Mouse (Mus musculus) naive thymus-derived CD4-positive, alpha-beta T cell, adult 2 months (primary cell): ENCODE measurements around the gene Get4.
A peak's percentile ranks its signal among the peaks of the same experiment; 100 is the strongest.

Experiments used
- DNase-seq: peaks from one replicate; pipeline ENCODE4 v3.0.0-alpha.2; 2011; ENCODE audit warnings: low read depth

The Get4 gene

DNA sequence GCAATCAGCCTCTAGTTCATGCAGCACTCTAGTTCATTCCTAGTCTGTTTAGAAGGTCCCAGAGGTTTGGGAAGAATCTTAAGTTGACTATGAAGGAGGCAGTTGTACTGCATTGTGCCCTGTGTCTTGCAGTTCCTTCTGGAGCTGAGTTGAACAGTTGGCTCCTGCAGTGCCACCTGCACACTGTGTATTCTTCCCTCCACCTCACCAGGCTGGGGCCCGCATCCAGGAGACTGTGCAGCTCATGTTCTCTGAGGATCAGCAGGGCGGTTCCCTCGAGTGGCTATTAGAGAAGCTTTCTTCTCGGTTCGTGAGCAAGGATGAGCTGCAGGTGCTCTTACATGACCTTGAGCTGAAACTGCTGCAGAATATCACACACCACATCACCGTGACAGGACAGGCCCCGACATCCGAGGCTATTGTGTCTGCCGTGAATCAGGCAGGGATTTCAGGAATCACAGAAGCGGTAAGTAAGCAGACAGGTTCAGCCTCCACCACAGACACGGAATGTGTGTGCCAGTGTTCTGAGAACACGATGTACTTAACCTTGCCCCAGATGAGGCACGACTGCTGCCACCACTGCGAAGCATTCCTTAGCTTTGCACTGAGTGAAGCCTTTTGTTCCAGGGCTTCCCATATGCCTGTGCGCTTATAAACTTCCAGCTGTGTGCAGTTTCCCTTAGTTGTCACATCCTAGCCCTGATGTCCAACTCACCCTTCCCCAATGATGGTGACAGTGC is 10.9 kb upstream of the Get4 start:
- DNase-seq, result no peak

DNA sequence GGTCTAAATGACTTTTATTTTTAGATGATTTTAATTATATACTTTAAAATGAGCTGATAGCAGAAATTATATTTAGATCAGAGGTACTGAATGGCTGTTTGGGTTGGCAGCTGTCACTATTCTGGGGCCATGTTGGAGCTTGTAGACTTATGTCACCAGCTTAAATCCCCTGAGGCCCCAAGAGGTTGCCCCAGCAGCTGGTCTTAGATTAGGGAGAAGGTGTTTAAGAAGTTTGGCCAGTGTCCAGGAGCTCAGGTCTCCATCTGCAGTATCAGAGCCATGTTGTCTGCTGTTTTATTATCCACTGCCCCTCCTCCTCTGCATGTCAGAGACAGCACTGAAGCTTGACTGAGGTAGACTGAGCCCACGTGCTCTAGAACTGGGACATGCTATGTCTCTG is 8.7 kb upstream of the Get4 start:
- no peak for DNase-seq

GRCm38 (mm10) chr5:139247767-139248166 is 4.4 kb upstream of the Get4 start:
- no peak for DNase-seq

- DNase-seq, result no peak
Measured at GRCm38 (mm10) chr5:139248846-139249245, 3.3 kb upstream of the Get4 start.

DNA sequence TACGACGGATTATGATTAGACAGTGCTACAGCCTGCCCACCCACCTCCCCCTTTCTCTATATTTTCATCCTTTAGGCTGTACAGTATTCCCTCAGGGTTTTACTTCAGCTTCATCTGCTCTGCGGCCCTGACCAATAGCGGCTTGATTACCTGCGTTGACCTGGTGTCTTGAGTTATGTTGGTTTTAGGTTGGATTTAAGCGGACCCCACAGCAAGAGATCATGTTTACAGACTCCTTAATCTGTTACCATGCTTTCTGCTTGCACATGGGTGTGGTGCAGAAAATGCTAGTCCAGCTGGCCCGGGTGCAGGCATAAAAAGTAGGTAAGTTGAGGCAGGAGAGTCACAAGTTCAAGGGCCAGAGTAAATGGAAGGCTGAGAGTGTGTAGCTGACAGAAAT is 845 bp upstream of the Get4 start:
- peak; percentile 24 for DNase-seq

- DNase-seq, result no peak
Measured at GRCm38 (mm10) chr5:139251736-139252080, 416 bp upstream of the Get4 start.

DNA sequence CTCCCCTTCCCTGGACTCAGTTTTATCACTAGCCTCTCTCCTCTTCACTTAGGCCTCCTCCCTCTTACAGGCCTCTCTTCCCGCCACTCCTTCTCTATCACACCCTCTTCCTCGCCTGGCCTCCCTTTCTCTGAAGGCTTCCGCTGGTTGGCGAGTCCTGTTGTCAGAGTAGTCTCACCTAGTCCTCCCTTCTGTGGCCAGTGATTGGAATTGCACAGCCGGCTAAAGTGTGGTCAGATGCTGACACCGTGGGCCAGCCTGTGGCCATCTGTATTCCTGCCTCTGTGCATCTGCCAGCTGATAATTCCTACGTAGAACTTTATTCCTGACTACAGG is 754 bp downstream of the Get4 start:
- no peak for DNase-seq

DNA sequence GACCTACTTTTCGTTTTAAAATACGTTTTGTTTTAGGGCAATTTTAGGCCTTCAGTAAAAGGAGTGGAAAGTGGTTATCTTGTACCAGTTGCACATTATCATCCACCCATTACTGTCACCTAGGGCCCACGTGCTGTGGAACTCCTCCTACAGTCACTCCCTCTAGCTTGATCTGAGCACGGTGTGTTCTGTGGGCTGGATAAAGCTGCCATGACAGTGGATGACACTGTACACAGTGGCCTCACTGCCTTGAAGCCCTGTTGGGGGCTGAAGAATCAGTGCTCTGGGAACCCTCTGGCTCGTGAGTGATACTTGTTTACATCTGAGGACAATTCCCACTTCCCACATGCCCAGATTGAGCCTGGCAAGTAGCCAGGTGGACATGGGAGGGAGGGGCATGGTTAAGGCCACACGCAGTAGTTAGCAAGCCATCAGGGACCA is 1.2 kb downstream of the Get4 start:
- DNase-seq, result peak; percentile 66

DNA sequence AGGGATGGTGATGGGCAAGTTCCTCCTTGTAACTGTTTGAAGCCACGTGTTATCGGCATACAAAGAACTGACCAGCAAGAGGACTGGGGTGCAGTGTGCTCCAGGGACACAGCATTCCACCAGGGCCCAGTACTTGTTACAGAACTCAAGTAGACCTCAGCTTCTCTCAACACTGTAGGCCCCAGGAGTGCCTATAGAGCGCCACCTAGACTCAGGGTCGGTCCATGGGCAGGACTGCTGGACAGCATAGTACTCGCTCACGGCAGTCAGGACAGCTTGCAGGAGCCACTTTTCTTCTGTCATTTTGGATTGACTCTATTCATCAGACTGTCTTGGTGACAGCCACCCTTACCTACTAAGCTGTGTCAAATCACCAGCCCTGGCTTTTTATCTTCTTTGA is 2.8 kb downstream of the Get4 start:
- no peak for DNase-seq

- no peak for DNase-seq
Measured at GRCm38 (mm10) chr5:139255777-139256176, 3.7 kb downstream of the Get4 start.

DNA sequence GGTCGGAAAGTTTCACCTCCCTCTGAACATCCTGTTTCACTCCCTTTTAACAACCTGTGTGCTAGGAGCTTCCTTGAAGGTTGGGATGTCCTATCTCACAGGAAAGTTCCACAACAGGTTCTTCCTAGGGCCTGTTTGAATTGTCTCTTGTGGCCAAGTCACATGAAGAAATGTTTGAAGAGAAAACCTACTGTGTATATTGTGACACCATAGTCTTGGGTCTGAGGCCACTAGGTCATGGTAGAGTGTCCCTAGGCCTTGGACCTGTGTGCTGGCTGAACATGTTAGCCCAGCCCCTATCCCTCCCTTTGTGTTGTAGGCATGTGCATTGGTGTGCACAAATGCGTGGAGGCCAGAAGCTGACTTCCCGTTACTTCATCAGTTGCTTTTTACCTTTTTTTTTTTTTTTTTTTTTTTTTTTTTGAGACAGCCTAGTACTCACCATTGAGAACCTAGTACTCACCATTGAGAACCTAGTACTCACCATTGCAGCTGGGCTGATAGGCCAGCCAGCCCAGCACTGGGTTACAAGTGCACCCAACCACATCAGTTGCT is 4.2 kb downstream of the Get4 start:
- DNase-seq, result no peak

GRCm38 (mm10) chr5:139257265-139257664 is 5.1 kb downstream of the Get4 start:
- DNase-seq, result no peak

GRCm38 (mm10) chr5:139257818-139258217 is 5.7 kb downstream of the Get4 start:
- DNase-seq, result no peak

DNA sequence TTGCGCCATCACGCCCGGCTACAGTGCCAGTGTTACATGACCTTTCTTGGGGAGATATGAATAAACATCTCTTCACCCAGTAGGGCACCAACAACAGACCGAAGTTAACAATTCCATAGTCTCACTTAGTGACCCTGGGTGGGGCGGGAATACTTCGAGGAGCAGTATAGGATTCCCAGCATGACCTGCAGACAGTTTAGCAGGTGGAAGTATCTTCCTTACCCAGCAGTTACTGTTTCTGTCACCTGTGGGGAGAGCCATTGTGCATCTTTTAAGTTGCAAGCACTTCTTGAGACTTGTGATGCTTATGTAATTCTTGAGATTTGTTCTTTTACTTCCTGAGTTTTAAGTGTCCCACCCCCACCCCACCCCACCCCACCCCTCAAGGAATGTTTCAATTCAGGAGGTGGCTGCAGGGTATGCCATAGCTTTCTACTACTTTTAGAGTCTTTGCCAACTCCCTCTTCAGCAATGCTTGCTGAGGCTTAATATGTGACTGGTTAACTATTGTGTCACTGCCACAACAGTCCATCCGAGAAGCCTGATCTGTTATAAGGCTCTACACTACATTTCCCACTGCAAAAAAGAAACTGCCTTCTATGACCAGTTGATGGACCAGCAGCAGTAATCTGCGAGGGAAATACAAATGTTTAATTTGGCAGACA is 6.4 kb downstream of the Get4 start:
- DNase-seq, result no peak

DNA sequence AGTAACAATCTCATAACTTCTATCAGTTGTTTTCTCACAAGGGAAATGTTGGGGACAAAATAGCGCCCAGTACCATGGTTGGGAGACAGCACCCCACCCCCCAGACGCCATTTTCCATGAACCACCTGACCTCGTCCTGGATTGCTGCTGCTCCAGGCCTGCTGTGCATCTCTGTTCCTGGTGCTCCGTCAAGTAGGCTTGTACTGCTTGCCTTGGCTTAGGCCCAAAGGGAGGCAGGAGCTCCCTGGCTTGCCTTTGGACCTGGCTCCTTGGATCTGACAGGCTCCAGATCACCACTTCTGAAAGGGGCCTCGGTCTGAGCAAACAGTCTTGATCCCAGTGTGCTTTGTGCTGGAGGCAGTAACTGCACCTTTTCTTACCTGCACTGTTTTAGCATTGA is 7.7 kb downstream of the Get4 start:
- DNase-seq, result no peak

DNA sequence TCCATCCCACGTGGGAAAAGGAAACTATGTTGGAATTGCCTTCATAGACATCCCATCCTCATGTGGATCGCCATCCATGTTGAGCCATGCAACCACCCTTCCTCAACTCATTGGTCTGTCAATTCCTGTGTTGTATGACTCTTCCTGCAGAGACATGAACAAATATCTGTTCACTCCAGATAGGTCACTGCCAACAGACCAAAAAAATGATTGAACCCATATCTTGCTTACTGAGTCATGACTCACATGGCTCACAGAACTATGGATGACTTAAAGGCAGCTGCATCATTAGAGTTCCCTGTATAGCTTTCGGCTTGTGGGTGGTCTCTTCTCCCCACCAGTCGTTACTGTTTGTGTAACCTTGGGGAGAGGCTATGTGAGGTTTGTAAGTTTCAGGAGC is 9.3 kb downstream of the Get4 start:
- no peak for DNase-seq

DNA sequence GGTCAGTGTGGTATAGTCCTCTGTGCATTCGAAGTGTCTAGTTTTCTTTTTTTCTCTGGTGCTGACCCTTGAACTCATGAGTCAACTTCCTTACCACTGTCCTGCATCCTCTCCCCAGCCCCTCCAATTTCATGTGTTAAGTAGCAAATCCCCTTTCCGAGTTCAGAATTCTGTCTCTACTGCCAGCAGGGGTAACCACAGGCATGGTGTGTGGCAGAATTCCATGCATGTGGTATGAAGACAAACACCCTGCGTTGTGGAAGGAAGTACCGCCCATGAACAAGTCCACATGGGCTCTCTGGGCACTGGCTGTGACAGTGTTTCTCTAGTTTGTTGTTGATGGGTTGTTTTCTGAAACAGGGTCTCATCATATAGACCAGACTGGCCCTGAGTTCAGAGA is 15.5 kb downstream of the Get4 start:
- no peak for DNase-seq

DNA sequence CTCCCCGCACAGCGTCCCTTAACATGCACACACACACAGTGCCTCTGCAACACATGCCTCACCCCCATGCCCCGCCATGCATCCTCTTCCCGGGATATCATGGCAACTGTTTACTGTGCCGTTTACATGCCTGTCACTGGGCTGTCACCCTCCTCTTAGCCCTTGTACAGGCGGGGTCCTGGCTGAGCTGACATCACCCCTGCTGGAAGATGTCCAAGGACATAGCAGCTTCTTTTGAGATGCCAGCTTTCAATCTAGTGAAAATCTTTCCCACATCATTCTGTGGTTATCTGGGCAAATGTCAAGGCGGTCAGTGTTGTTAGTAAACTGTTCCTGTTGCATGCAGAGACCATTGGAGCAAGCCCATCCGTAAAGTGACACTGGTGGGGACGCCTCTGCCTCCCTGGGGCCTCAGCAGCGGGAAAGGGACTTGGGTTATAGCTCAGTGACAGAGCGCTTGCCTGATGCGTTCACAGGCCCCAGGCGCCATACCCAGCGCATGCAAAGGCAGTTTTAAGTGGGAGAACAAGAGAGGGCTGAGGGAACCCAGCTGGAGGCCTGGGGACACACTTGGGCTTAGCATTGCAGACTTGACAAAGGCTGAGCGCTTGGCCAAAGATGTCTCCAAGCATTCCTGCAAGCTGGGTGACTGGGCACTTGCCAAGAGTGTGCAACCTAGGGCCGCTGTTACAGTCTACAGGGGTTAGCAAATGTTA is 18.8 kb downstream of the Get4 start:
- no peak for DNase-seq

- DNase-seq, result no peak
Measured at GRCm38 (mm10) chr5:139271994-139272554, 19.9 kb downstream of the Get4 start.

GRCm38 (mm10) chr5:139277287-139277686 is 25.2 kb downstream of the Get4 start:
- no peak for DNase-seq

- no peak for DNase-seq
Measured at GRCm38 (mm10) chr5:139281373-139282112, 29.4 kb downstream of the Get4 start.

DNA sequence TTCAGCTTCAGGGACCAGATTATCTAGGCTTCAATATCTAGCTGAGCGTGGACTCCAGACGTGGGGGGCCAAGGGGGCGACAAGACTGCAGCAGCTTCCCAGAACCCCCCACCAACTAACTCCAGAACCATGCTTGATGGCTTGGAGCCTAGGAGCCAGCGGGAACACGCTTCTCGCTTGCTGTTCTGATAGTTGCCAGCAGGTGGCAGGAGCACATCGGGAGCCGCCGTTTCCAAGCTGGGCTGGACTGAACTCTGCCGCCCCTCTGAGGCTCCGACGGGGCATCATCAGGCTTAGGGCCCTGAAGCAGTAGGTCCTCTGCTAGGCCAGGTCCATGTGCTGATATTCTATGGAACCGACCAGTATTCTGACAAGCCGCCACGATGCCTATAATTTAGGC is 30.1 kb downstream of the Get4 start:
- peak; percentile 85 for DNase-seq
